Mouse (Mus musculus) hindbrain, embryonic 14.5 days (tissue): ENCODE measurements around the gene Cep19. TPM values are rescaled to one million over a fixed set of nuclear protein-coding genes. Genes with fewer than 3 reads are reported as not detected.

ENCODE experiments used
- ATAC-seq: fragments of 200-750 bp; cut with Nextera tagmentation; 2 replicates; pipeline ENCODE4 v1.8.0; 2017; ENCODE audit warnings: moderate number of reproducible peaks, mild to moderate bottlenecking, moderate TSS enrichment, moderate library complexity; ENCODE audit not compliant: low FRiP score
- DNase-seq: peaks from one replicate; pipeline ENCODE4 v3.0.0-alpha.2; 2015; ENCODE audit warnings: low spot score
- H3K27ac ChIP-seq: fragments of 300-500 bp; sonication (generic); 2 replicates; pipeline ENCODE4 v1.5.1; 2014; ENCODE audit warnings: mild to moderate bottlenecking, moderate library complexity
- H3K27me3 ChIP-seq: fragments of 300-500 bp; sonication (generic); 2 replicates; pipeline ENCODE4 v1.6.1; 2014; ENCODE audit warnings: mild to moderate bottlenecking, low read length, mixed read lengths; ENCODE audit not compliant: control insufficient read depth, insufficient read depth
- H3K36me3 ChIP-seq: fragments of 300-500 bp; sonication (generic); replicated peaks from 2 replicates; pipeline ENCODE4 v1.6.1; 2014; ENCODE audit not compliant: control insufficient read depth, insufficient read depth
- H3K4me1 ChIP-seq: fragments of 300-500 bp; sonication (generic); replicated peaks from 2 replicates; pipeline ENCODE4 v1.6.1; 2014; ENCODE audit warnings: antibody characterized with exemption, low read length, mixed read lengths; ENCODE audit not compliant: control insufficient read depth, insufficient read depth
- H3K4me2 ChIP-seq: fragments of 300-500 bp; sonication (generic); replicated peaks from 2 replicates; pipeline ENCODE4 v1.6.1; 2014; ENCODE audit warnings: mild to moderate bottlenecking, moderate library complexity
- H3K4me3 ChIP-seq: fragments of 300-500 bp; sonication (generic); replicated peaks from 2 replicates; pipeline ENCODE4 v1.5.1; 2014; ENCODE audit warnings: mild to moderate bottlenecking, low read length
- H3K9ac ChIP-seq: fragments of 300-500 bp; sonication (generic); 2 replicates; pipeline ENCODE4 v1.6.1; 2014
- H3K9me3 ChIP-seq: fragments of 300-500 bp; sonication (generic); 2 replicates; pipeline ENCODE4 v1.6.1; 2016; ENCODE audit warnings: low read length; ENCODE audit not compliant: control insufficient read depth
- WGBS: fragments of 180-500 bp; shearing (Covaris S2); extraction: QIAGEN DNeasy Blood & Tissue Kit; methylation state at CpG from one replicate; pipeline ENCODE4 v1.1.7; 2014; 5-methylcytosine and 5-hydroxymethylcytosine counted together
- polyA plus RNA-seq: library from polyadenylated mRNA; unstranded; fragments of >200 nt; fragmentation: Nextera tagmentation; extraction: Ambion mirVana; gene quantifications from 2 replicates; pipeline ENCODE4 v1.2.1, GENCODE M21; 2014

Cep19 gene
- polyA plus RNA-seq, 1 experiment from 2014 or later, result 50.3 TPM

DNA sequence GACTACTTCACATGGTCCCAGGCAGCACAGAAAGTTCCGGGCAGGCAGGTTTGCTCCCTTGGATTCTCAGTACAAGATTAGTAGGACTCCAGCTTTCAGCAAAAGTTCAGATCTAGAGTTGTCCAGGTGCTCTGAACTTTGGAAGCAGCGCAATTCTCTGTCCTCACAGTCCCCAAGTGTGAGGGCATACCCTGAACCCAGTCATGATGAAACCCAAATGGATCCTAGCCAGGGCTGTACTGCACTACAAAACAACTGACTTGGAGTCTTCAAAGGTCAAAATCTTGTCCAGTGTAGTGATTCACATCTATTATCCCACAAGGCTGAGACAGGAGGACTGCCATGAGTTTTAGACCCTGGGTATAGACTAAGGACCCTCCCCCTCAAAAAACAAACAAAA, 57.8 kb downstream of the Cep19 start:
- 97% methylated on average over 2 of the region's 2 CpGs for WGBS
- H3K9ac ChIP-seq, result no peak overlapping the region
- DNase-seq, result no peak
- H3K4me1 ChIP-seq, result 0 out of 2 replicates have a peak, but pooled peaks cover 5% of the 10 kb centered on the region
- H3K36me3 ChIP-seq, result no peaks in the 10 kb centered on the region
- no peak for ATAC-seq
- H3K4me3 ChIP-seq, result no peak overlapping the region
- no peaks in the 10 kb centered on the region for H3K9me3 ChIP-seq
- H3K27ac ChIP-seq, result no peak overlapping the region
- no peak overlapping the region for H3K4me2 ChIP-seq
- H3K27me3 ChIP-seq, result no peaks in the 10 kb centered on the region

Other genes with a start within 250 kb of the Cep19 start
- 0.17 and 0.22 TPM in 2 replicates for gene Meltf, start 221.0 kb upstream of the Cep19 start, polyA plus RNA-seq
- 3.8 and 5.6 TPM in 2 replicates for gene Pigz, start 165.9 kb upstream of the Cep19 start, polyA plus RNA-seq
- 126 and 129 TPM in 2 replicates for gene 0610012G03Rik, start 151.3 kb upstream of the Cep19 start, polyA plus RNA-seq
- gene Ncbp2, start 151.3 kb upstream of the Cep19 start, polyA plus RNA-seq, result 88.3 and 91.9 TPM in 2 replicates
- gene Senp5, start 96.5 kb upstream of the Cep19 start, polyA plus RNA-seq, result 8.4 and 10.1 TPM in 2 replicates
- 30.6 and 34.5 TPM in 2 replicates for gene Pak2, start 20.5 kb upstream of the Cep19 start, polyA plus RNA-seq
- 96.8 and 109 TPM in 2 replicates for gene Pigx, start 60 bp upstream of the Cep19 start, polyA plus RNA-seq
- gene Nrros, start 65.8 kb downstream of the Cep19 start, polyA plus RNA-seq, result 6.9 and 7.9 TPM in 2 replicates
- gene Bex6, start 80.0 kb downstream of the Cep19 start, polyA plus RNA-seq, result not detected in 2 replicates
- gene Fbxo45, start 147.4 kb downstream of the Cep19 start, polyA plus RNA-seq, result 19.0 and 20.3 TPM in 2 replicates
- 11.0 and 15.6 TPM in 2 replicates for gene Wdr53, start 147.4 kb downstream of the Cep19 start, polyA plus RNA-seq
- gene Smco1, start 171.7 kb downstream of the Cep19 start, polyA plus RNA-seq, result 0.19 TPM in 1 of 2 replicates, not detected in the other
- gene Rnf168, start 177.7 kb downstream of the Cep19 start, polyA plus RNA-seq, result 23.2 and 28.0 TPM in 2 replicates
- 23.4 and 23.8 TPM in 2 replicates for gene Ubxn7, start 232.5 kb downstream of the Cep19 start, polyA plus RNA-seq